Mouse (Mus musculus) olfactory bulb, adult 2 months (tissue): ENCODE measurements at regions not wholly inside any gene's neighbourhood (a gene's known extent, or its start where the extent isn't known, plus 50 kb on each side); places are given as distances from the start of the nearest gene placed in this dataset.

Experiments
- H3K27ac ChIP-seq: fragments of 200-500 bp; 2 replicates; pipeline ENCODE4 v1.5.1; 2012; ENCODE audit warnings: low read depth, low read length; ENCODE audit not compliant: insufficient read depth
- H3K4me1 ChIP-seq: fragments of 200-500 bp; 2 replicates; pipeline ENCODE4 v1.6.1; 2012; ENCODE audit warnings: low read length; ENCODE audit not compliant: control insufficient read depth, insufficient read depth
- H3K4me3 ChIP-seq: fragments of 200-500 bp; 2 replicates; pipeline ENCODE4 v1.5.1; 2012; ENCODE audit warnings: mild to moderate bottlenecking, low read depth, low read length, moderate library complexity; ENCODE audit not compliant: insufficient read depth
- CTCF ChIP-seq: fragments of 200-500 bp; IDR thresholded peaks from 2 replicates; pipeline ENCODE4 v1.5.1; 2012; ENCODE audit warnings: low read depth, mild to moderate bottlenecking, low read length, moderate library complexity; ENCODE audit not compliant: insufficient read depth
- POLR2A ChIP-seq: fragments of 200-500 bp; IDR thresholded peaks from 2 replicates; pipeline ENCODE4 v1.6.1; 2012; ENCODE audit warnings: mild to moderate bottlenecking, low read depth, low read length, moderate library complexity; ENCODE audit not compliant: insufficient read depth
- WGBS: fragments of 180-500 bp; shearing (Covaris S2); methylation state at CpG from one replicate; pipeline ENCODE4 v1.1.7; 2018; 5-methylcytosine and 5-hydroxymethylcytosine counted together

- Histone ChIP-seq H3K4me1 (peaks cover 4% of the 10 kb centered on the region; the same call in 1 of the 2 replicates), H3K4me3 (no peak overlapping the region), H3K27ac (0 out of 2 replicates have a peak overlapping the region, but pooled peaks have one; percentile 15)
- WGBS = 38% methylated on average over 7 of the region's 7 CpGs
- no peak for TF ChIP-seq CTCF
- TF ChIP-seq POLR2A = no peak
These were observed 429.6 kb downstream of the Prss52 start for GRCm38 (mm10) chr14:64533591-64534151.

GRCm38 (mm10) chr14:64534194-64534593, 430.1 kb downstream of the Prss52 start:
- TF ChIP-seq CTCF (no peak), POLR2A (no peak)
- Histone ChIP-seq H3K4me1 (peaks cover 4% of the 10 kb centered on the region; the same call in 1 of the 2 replicates), H3K4me3 (no peak overlapping the region), H3K27ac (no peak overlapping the region)
- 45% methylated on average over 4 of the region's 4 CpGs for WGBS

- WGBS = 73% methylated on average over 2 of the region's 2 CpGs
- TF ChIP-seq POLR2A (no peak), CTCF (no peak)
- Histone ChIP-seq H3K27ac (no peak overlapping the region), H3K4me3 (no peak overlapping the region), H3K4me1 (peaks cover 2% of the 10 kb centered on the region; the same call in 1 of the 2 replicates)
These were observed 435.4 kb downstream of the Prss52 start for GRCm38 (mm10) chr14:64539436-64539835.

GRCm38 (mm10) chr14:64545056-64545455, 441.0 kb downstream of the Prss52 start:
- no peak for TF ChIP-seq POLR2A
- TF ChIP-seq CTCF = no peak
- 80% methylated on average over 3 of the region's 3 CpGs for WGBS
- peaks cover 2% of the 10 kb centered on the region; the same call in 1 of the 2 replicates for H3K4me1 ChIP-seq
- no peak overlapping the region for H3K27ac ChIP-seq
- H3K4me3 ChIP-seq = no peak overlapping the region

- Histone ChIP-seq H3K4me1 (peaks cover 2% of the 10 kb centered on the region; the same call in 1 of the 2 replicates), H3K4me3 (no peak overlapping the region), H3K27ac (no peak overlapping the region)
- 40% methylated on average over 4 of the region's 4 CpGs for WGBS
- TF ChIP-seq CTCF (no peak), POLR2A (no peak)
These were observed 442.7 kb downstream of the Prss52 start for GRCm38 (mm10) chr14:64546787-64547186.

- 72% methylated on average over 4 of the region's 4 CpGs for WGBS
- no peak overlapping the region for H3K4me3 ChIP-seq
- peaks cover 4% of the 10 kb centered on the region; the same call in 1 of the 2 replicates for H3K4me1 ChIP-seq
- H3K27ac ChIP-seq = no peak overlapping the region
- TF ChIP-seq CTCF = no peak
- TF ChIP-seq POLR2A = no peak
These were observed 448.9 kb downstream of the Prss52 start for GRCm38 (mm10) chr14:64552951-64553350.

- no peak overlapping the region for H3K27ac ChIP-seq
- 52% methylated on average over 7 of the region's 7 CpGs for WGBS
- H3K4me3 ChIP-seq = no peak overlapping the region
- H3K4me1 ChIP-seq = peaks cover 4% of the 10 kb centered on the region; the same call in 1 of the 2 replicates
- TF ChIP-seq POLR2A = no peak
- no peak for TF ChIP-seq CTCF
These were observed 452.0 kb downstream of the Prss52 start for GRCm38 (mm10) chr14:64556042-64556441.

- WGBS = 91% methylated on average over 6 of the region's 6 CpGs
These were observed 453.4 kb downstream of the Prss52 start for GRCm38 (mm10) chr14:64557453-64557852.

GRCm38 (mm10) chr14:64568689-64569088, 464.6 kb downstream of the Prss52 start:
- H3K4me1 ChIP-seq = no peaks in the 10 kb centered on the region
- 49% methylated on average over 6 of the region's 6 CpGs for WGBS
- TF ChIP-seq CTCF (no peak), POLR2A (no peak)
- H3K27ac ChIP-seq = no peak overlapping the region
- H3K4me3 ChIP-seq = no peak overlapping the region

More at GRCm38 (mm10) chr14:64557453-64557852, 453.4 kb downstream of the Prss52 start:
- no peak overlapping the region for H3K27ac ChIP-seq
- no peak overlapping the region for H3K4me3 ChIP-seq
- TF ChIP-seq POLR2A = no peak
- no peak for TF ChIP-seq CTCF
- peaks cover 4% of the 10 kb centered on the region; the same call in 1 of the 2 replicates for H3K4me1 ChIP-seq
